Mouse (Mus musculus): ENCODE results near the gene Tubb3.
"Not testable (repeated sequence)": the region's sequence is repeated elsewhere in the genome, so short reads cannot be mapped to it uniquely, and the experiment has no call there.

Tubb3 gene

DNA sequence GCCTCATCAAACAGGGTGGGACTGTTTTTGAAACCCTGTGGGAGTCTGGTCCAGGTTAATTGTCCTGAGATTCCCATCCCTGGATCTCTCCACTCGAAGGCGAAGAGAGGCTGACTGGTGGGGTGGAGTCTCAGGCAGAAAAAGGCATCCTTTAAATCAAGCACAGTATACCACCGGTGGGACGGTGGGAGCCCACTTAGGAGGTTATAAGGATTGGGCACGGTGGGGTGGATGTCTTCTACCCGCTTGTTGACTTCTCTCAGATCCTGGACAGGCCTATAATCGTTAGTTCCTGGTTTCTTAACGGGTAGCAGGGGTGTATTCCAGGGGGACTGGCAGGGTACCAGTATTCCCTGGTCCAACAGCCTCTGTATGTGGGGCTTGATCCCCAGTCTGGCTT, 19.7 kb downstream of the Tubb3 start:
- intact Hi-C loops (cut with DNase I): not testable (repeated sequence)

DNA sequence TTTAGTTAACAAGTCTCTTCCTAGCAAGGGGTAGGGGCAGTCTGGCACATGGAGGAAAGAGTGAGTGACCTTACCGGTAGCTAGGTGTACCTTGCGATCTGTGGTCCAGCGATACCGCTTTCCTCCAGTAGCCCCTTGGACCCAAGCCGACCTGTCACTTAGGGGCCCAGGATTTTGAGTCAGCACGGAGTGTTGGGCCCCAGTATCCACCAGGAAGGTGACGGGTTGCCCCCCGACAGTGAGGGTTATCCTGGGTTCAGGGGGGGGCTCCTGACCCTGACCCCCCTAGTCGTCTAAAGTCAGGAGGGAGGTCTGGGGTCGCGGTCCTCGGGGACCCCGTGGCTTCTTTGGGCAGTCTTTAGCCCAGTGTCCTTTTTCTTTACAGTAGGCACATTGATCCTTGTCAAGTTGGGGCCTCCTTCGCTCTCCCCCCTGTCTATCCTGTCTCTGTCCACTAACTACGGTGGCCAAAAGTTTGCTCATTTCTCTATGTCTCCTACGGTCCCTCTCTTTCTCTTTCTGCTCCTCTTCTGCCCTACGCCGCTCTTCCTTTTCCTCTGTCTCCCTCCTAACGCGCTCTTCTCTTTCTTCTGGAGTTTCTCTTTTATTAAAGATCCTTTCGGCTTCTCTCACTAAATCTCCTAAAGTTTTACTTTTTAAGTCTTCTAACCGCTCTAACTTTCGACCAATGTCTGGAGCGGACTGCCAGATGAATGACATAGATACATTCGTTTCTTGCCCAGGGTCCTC, 20.6 kb downstream of the Tubb3 start:
- intact Hi-C loops (cut with DNase I): no loop called here

DNA sequence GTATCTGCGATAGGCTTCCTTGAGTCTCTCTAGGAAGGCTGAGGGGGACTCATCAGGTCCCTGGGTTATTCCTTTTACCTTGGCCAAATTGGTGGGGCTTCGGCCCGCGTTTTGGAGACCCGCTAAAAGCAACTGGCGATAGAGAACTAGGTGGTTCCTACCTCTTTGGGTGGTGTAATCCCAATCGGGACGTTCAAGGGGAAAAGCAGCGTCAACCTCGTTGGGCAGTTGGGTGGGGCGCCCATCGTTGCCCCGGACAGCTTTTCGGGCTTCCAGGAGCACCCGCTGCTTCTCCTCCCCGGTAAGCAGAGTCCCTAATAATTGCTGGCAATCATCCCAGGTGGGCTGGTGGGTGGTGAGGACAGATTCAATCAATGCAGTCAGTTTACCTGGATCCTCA, 21.2 kb downstream of the Tubb3 start:
- intact Hi-C loops (cut with DNase I): no loop called here

DNA sequence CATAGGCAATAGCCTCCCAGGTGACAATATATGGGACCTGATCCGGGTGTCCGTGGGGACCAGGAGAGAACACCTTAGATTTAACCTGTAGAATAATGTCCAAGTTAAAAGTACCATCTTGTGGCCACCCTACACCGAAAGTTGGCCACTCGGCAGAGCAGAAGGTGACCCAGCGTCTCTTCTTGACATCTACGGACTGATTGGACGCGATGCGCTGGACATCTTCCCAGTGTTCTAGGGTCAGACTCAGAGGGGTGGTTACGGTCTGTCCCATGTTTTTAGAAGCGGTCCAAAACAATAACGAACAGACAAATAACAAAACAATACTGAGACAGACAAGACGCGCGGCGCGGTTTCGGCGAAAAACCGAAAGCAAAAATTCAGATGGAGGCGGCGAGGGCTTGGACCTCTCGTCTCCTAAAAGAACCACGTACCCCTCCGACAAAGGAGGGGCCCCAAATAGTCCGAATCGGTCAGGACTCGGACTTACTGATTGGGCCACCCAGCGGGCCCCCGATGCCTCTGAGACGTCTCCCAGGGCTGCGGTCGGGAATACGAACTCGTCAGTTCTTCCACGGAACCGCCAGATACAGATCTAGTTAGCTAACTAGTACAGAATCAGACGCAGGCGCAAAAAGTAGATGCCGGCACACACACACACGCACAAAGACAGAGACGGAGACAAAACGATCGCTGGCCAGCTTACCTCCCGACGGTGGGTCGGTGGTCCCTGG, 22.2 kb downstream of the Tubb3 start:
- intact Hi-C loops (cut with DNase I): not testable (repeated sequence)

DNA sequence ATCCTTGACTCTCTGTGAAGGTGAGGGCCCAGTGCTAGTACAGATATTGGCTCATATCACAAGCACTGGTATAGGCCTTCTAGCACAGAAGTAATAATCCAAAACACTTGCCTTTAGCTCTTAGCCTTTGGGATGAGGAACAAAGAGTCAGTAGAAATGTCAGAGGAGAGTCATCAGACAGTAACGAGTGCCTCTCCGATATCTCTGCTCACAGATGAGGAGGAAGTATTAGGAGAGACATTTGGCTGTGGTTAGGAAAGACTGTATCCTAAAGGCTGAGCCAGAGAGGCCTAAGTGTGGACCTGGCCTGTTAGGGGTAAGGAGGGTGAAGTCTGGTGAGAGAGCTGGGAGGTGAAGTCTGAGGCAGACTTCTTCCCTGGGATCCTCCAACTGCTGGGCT, 30.6 kb downstream of the Tubb3 start:
- intact Hi-C loops (cut with DNase I): no loop called here

DNA sequence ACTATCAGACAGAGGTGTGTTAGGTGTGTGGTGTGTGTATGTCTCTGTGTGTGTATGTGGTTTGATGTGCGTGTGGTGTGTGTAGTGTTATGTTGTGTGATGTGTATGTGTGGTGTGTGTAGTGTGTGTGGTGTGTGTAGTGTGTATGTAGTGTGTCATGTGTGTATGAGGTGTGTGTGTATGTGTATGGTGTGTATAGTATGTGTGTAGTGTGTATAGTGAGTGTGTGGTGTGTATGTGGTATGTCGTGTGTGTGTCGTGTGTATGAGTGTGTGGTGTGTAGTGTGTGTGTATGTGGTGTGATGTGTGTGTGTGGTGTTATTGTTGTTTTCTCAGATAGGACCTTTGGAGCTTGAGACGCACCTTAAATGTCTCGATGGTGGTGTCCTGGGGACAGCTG, 31.1 kb downstream of the Tubb3 start:
- intact Hi-C loops (cut with DNase I): no loop called here

DNA sequence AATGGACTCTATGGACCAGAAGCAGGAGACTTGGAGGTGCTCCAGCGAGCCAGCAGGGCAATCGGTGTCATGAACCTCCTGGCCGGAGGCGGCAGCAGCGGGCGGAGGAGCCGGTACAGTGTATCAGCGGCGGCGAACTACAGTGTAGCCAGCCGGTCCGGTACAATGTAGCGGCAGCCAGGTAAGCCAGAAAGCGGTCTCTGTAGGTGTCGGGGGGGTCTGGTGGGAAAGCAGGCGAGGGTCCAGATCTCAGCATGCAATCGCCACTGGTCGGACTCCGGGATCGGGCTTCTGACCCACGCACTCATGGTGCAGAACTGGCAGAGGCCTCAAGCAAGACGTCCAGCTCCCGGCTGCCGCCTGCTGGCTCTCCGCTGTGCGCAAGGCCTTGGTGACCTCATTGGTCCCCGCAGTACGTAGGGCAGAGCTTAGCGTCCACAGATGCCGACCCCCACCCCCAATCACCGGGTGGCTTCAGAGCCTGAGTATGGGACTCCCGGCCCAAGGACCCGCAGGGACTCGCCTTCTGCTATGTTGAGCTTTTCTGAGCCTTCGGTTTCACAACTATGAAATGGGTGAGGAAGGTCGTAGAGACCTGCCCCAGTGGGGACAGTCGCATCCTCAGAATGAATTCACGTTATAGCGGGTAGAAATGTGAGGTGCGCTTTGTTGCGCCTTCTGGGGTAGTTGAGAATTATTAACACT, 31.8 kb downstream of the Tubb3 start:
- intact Hi-C loops (cut with DNase I): no loop called here

DNA sequence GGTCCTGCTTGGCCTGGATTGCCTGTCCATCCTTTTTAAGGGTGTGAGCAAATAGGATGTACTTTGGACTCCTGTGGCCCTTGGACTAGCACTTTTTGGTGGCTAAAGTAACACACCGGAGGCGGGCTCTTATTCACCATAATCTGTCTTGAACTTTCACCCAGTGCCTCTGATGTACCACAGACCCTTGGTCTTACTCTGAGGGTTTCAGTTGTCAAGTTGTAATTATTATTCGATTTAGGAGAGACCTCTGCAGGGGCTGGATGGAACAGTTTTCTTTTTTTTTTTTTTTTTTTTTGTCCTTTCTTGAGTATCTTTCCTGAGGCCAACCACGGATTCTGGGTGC, 32.3 kb downstream of the Tubb3 start:
- intact Hi-C loops (cut with DNase I): no loop called here

DNA sequence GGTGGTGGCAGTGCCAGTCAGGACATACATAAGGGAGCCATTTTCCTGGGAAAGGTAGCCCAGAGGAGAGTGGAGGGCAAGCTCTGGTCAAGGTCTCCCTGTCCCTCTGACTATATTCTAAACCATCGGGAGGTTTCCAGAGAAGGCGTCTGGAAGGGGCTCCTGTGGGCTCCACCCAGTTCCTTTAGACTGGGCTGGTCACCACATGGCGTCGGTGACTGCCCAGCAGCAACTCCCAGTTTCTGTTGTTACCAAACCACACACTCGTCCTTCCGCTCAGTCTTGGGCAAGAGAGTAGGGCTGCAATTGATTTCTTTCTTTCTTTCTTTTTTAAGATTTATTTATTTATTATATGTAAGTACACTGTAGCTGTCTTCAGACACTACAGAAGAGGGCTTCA, 32.9 kb downstream of the Tubb3 start:
- intact Hi-C loops (cut with DNase I): no loop called here

DNA sequence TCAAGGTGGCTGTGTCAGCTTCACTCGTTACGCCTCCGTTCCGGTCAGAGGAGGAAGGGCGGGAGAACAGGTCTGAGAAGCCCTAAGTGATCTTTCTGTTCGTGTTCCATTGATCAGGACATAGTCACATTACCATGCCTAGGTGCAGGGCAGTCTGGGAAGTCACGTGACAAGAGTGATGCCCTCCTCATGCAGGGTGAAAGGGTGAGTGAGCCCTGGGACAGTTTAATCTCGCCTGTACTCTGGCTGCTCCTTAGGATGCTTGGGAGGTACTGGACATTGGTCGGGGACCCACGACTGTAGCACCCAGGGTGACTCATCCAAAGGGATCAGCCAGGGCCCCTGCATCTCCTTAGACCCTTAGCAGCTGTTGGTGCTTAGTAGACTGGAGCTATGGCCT, 34.8 kb downstream of the Tubb3 start:
- intact Hi-C loops (cut with DNase I): no loop called here

DNA sequence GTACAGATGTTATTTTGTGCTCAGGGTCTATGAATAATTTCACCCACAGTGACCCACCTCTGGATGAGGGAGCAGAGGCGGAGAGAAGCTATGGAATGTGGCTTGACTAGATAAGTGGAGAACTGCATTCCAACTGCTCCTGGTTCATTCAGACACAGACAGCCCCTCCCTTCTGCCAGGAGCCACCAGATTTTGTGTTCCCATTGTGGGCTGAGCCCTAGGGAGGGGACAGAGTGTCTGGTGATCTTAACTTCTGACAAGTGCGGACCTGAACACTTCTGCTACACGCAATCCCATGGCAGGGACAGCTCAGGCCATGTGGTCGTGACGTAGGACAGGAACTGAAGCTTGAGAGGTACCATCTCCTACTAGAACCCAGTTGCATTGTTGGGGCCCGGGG, 35.6 kb downstream of the Tubb3 start:
- intact Hi-C loops (cut with DNase I): no loop called here

DNA sequence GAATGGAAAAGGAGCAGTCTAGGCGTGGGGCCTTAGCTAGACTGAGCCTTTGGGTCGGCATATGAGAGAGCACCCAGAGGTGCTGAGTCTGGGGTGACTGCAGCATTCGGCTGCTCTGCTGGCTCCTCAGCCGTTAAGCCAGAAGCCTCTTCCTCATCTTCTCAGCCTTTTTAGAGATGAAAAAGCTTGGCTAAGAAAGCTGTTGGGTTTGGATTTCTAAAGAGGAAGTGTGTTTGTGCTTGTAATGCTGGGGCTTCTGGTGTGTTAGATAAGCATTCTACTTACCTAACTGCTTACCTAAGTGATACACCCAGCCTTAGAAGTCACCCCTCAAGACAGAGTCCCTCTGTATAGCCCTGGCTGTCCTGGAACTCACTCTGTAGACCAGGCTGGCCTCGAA, 39.6 kb downstream of the Tubb3 start:
- intact Hi-C loops (cut with DNase I): no loop called here

DNA sequence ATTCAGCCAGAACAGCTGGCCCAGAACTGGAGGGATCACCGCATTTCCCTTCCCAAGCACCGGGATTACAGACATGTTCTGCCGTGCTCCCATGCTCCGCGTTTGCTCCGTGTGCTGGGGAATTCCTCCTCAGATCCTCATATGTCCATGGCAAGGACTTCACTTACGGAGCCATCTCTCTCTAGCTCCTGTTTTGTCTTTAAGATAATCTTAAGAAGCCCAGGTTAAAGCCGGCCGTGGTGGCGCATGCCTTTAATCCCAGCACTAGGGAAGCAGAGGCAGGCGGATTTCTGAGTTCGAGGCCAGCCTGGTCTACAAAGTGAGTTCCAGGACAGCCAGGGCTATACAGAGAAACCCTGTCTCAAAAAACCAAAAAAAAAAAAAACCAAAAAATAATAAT, 40.5 kb downstream of the Tubb3 start:
- intact Hi-C loops (cut with DNase I): not testable (repeated sequence)

DNA sequence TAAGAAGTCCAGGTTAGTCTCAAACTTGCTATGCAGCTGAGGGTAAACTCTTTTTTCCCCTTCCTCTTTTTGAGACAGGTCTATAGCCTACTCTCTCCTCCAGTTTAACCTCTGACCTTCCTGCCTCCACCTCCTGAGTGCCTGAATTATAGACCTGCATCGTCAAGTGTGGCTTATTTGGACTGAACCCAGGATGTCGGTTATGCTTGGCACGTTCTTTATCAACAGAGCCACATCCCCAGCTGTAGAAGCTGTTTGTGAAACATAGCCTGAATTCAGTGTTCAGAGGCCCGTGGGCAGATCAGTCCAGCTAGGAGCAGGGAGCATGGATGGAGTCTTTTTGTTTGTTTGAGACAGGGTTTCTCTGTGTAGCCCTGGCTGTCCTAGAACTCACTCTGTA, 40.9 kb downstream of the Tubb3 start:
- intact Hi-C loops (cut with DNase I): no loop called here

DNA sequence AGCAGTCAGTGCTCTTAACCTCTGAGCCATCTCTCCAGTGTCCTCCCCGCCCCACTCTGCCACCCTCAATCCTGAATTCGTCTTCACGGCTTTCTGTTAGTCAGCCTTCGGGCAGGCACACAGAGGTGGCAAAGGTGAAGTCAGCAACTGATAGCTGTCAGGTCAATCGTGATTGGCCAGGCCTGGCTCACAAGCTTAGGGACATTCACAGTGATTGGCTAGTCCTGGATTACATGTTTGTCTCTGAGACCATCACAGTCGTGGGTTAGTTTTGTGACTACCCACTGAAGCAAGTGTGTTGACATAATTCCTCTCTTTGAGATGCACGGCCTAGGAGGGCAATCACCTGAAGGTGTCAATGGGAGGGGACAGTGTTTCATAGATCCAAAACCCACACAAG, 42.1 kb downstream of the Tubb3 start:
- intact Hi-C loops (cut with DNase I): no loop called here

DNA sequence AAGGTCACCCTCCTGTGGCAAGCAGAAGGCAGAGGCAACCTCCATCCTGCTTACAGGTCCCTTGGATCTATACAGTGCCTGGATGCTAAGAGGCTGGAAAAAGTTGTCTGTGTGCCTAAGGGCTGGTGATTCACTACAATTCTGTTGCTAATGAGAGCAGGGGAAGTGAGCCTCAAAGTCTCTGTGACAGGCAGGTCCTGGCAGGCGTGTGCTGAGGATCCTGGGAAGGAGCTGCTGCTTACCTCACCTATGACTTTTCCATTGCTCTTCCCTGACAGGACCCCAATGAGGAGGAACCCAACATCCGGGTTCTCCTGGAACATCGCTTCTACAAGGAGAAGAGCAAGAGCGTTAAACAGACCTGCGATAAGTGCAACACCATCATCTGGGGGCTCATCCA, 42.7 kb downstream of the Tubb3 start:
- intact Hi-C loops (cut with DNase I): no loop called here

DNA sequence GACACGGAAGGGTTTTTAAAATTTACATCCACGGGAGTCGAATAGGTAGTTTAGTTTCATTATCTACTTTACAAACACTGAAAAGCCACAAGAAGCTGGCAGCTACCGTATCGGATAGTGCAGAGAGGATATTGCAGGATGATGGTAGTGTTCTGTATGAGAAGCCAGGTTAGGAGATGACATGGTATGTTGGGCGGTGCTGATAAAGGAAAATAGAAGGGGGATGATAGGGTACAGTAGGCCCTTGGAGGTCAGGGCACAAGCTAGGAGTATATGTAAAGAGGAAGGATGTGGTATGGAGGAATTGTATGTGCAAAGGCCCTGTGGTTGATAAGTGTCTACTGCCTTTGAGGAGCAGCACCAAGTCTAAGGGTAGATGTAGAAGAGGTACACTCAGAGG, 43.3 kb downstream of the Tubb3 start:
- intact Hi-C loops (cut with DNase I): no loop called here

DNA sequence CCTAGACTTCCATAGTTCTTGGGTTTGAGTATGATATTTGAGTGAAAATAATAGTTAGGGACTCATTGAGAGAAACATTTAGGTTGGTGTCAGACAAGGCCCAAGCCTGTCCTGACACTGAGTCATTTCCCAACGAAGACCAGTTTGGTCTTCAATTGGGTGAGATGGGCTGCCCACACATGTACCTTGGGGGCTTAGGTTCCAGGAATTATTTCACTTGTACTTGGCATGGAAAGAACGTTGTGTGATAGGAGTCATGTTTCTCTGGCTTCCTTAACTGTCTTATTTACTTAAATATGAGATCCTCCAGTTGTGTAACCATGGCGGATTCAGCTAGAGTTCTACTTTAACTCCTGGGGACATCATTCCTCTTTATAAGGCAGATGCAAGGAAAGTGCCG, 52.4 kb downstream of the Tubb3 start:
- intact Hi-C loops (cut with DNase I): no loop called here

DNA sequence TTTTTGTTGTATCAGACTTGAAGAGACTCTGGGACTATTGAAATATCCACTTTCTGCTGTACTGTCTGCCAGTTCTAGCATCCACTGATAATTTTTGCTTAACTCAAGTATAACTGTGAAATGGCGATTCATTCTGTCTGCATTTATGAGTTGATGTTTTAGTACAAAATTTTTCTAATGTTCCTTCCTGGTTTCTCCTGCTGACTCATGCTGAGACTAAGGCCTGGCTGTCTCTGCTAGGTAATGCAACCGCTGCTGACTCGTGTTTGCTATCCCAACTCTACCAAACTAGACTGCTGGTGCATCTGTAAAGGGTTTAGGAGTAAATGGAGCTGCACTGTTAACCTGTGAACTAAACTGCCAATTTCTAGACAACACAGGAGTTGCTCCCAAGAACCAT, 56.3 kb downstream of the Tubb3 start:
- intact Hi-C loops (cut with DNase I): no loop called here
